Mouse (Mus musculus) intestine, postnatal 0 days (tissue): Measurements from ENCODE around the gene Sct. TPM values are rescaled to one million over a fixed set of nuclear protein-coding genes. Genes with fewer than 3 reads are reported as not detected.

Source experiments
- ATAC-seq: fragments of 200-750 bp; cut with Nextera tagmentation; 2 replicates; pipeline ENCODE4 v1.8.0; 2017; ENCODE audit warnings: mild to moderate bottlenecking, moderate TSS enrichment, moderate library complexity
- H3K27ac ChIP-seq: fragments of 300-500 bp; sonication (generic); 2 replicates; pipeline ENCODE4 v1.5.1; 2014; ENCODE audit warnings: mild to moderate bottlenecking, low read depth, low read length, moderate library complexity
- H3K27me3 ChIP-seq: fragments of 300-500 bp; sonication (generic); replicated peaks from 2 replicates; pipeline ENCODE4 v1.6.1; 2014; ENCODE audit warnings: low read length, mixed read lengths; ENCODE audit not compliant: control insufficient read depth, insufficient read depth
- H3K36me3 ChIP-seq: fragments of 300-500 bp; sonication (generic); 2 replicates; pipeline ENCODE4 v1.6.1; 2014; ENCODE audit warnings: mild to moderate bottlenecking, moderate library complexity; ENCODE audit not compliant: control insufficient read depth, insufficient read depth
- H3K4me1 ChIP-seq: fragments of 300-500 bp; sonication (generic); replicated peaks from 2 replicates; pipeline ENCODE4 v1.6.1; 2014; ENCODE audit warnings: antibody characterized with exemption, low read length, mixed read lengths; ENCODE audit not compliant: control insufficient read depth, insufficient read depth
- H3K4me2 ChIP-seq: fragments of 300-500 bp; sonication (generic); replicated peaks from 2 replicates; pipeline ENCODE4 v1.6.1; 2014; ENCODE audit warnings: low read depth, mild to moderate bottlenecking, moderate library complexity
- H3K4me3 ChIP-seq: fragments of 300-500 bp; sonication (generic); 2 replicates; pipeline ENCODE4 v1.5.1; 2014; ENCODE audit warnings: low read depth, low read length
- H3K9ac ChIP-seq: fragments of 300-500 bp; sonication (generic); 2 replicates; pipeline ENCODE4 v1.6.1; 2014; ENCODE audit warnings: mild to moderate bottlenecking, low read depth, low read length
- H3K9me3 ChIP-seq: fragments of 300-500 bp; sonication (generic); 2 replicates; pipeline ENCODE4 v1.6.1; 2016; ENCODE audit warnings: mixed run types; ENCODE audit not compliant: control insufficient read depth
- CTCF ChIP-seq: sonication (generic); IDR thresholded peaks from 2 replicates; pipeline ENCODE4 v1.5.1; 2016; ENCODE audit warnings: low read depth, mild to moderate bottlenecking, control low read depth, antibody characterized with exemption, moderate library complexity
- WGBS: fragments of 180-500 bp; shearing (Covaris S2); extraction: QIAGEN DNeasy Blood & Tissue Kit; methylation state at CpG from one replicate; pipeline ENCODE4 v1.1.7; 2014; 5-methylcytosine and 5-hydroxymethylcytosine counted together
- polyA plus RNA-seq: library from polyadenylated mRNA; unstranded; fragments of >200 nt; fragmentation: Nextera tagmentation; extraction: Ambion mirVana; gene quantifications from 2 replicates; pipeline ENCODE4 v1.2.1, GENCODE M21; 2015

The Sct gene
- polyA plus RNA-seq, 1 experiment from 2014 or later, result 368 TPM

GRCm38 (mm10) chr7:141292583-141293388 lies 13.9 kb upstream of the Sct start:
- no peak overlapping the region for H3K9ac ChIP-seq
- H3K4me2 ChIP-seq, result no peak overlapping the region
- peaks cover 8% of the 10 kb centered on the region; the same call in 1 of the 2 replicates for H3K36me3 ChIP-seq
- peaks cover 5% of the 10 kb centered on the region; the same call in 1 of the 2 replicates for H3K4me1 ChIP-seq
- H3K27me3 ChIP-seq, result peaks cover 42% of the 10 kb centered on the region
- H3K9me3 ChIP-seq, result no peaks in the 10 kb centered on the region
- ATAC-seq, result no peak
- H3K27ac ChIP-seq, result no peak overlapping the region
- TF ChIP-seq CTCF, result no peak
- H3K4me3 ChIP-seq, result no peak overlapping the region
- 70% methylated on average over 15 of the region's 15 CpGs for WGBS

DNA sequence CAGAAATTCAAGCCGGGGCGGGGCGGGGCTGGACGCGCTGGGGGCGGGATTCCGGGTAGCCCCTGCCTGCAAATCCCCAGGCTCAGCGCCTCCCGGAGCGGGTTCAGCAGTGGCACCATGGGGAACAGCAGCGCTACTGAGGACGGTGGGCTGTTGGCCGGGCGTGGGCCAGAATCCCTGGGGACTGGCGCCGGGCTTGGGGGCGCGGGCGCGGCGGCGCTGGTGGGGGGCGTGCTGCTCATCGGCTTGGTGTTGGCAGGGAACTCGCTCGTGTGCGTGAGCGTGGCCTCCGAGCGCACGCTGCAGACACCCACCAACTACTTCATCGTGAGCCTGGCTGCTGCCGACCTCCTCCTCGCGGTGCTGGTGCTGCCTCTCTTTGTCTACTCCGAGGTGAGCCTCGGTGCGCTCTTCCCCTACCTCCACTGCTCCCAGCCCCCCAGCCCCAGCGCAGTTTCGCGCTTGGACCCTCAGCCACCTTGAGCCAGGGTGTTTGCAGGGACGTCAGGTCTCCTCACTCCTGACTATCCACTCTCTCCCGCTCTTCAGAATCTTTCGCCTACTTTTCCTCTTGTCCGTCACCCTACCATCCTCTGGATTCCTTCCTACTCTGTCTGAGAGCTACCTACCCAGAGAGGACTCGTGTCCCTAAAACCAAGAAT lies 13.1 kb upstream of the Sct start, which contains the start of gene Drd4:
Drd4 (plus strand) TSS at position 86 of the 662 bp plus-strand sequence.
- 6% methylated on average over 46 of the region's 46 CpGs for WGBS

GRCm38 (mm10) chr7:141288042-141288441 lies 9.1 kb upstream of the Sct start:
- 81% methylated on average over 3 of the region's 3 CpGs for WGBS
- H3K9me3 ChIP-seq, result no peaks in the 10 kb centered on the region
- no peak for TF ChIP-seq CTCF
- no peak for ATAC-seq
- H3K4me2 ChIP-seq, result no peak overlapping the region
- H3K27me3 ChIP-seq, result peaks cover 20% of the 10 kb centered on the region
- no peak overlapping the region for H3K27ac ChIP-seq
- no peak overlapping the region for H3K4me3 ChIP-seq
- peaks cover 5% of the 10 kb centered on the region; the same call in 1 of the 2 replicates for H3K4me1 ChIP-seq
- H3K36me3 ChIP-seq, result no peaks in the 10 kb centered on the region
- H3K9ac ChIP-seq, result no peak overlapping the region

More for the DNA sequence above, 13.1 kb upstream of the Sct start, which contains the start of gene Drd4:
- no peaks in the 10 kb centered on the region for H3K9me3 ChIP-seq
- peak within 1 kb of the TSS; percentile 83 for H3K4me2 ChIP-seq
- no peak within 1 kb of the TSS for H3K27ac ChIP-seq
- 0 out of 2 replicates have a peak within 1 kb of the TSS, but pooled peaks have one; percentile 17 for H3K9ac ChIP-seq
- no peak for TF ChIP-seq CTCF
- peaks cover 5% of the 10 kb centered on the region; the same call in 1 of the 2 replicates for H3K4me1 ChIP-seq
- peak within 1 kb of the TSS; percentile 43 for H3K4me3 ChIP-seq
- peaks cover 42% of the 10 kb centered on the region for H3K27me3 ChIP-seq
- 0 out of 2 replicates have a peak, but pooled peaks cover under 1% of the 10 kb centered on the region for H3K36me3 ChIP-seq
- ATAC-seq, result no peak

GRCm38 (mm10) chr7:141282756-141283155 lies 3.8 kb upstream of the Sct start:
- Histone ChIP-seq H3K9me3 (no peaks in the 10 kb centered on the region), H3K9ac (no peak overlapping the region), H3K4me3 (no peak overlapping the region), H3K27me3 (no peaks in the 10 kb centered on the region), H3K4me1 (0 out of 2 replicates have a peak, but pooled peaks cover 6% of the 10 kb centered on the region), H3K27ac (no peak overlapping the region), H3K36me3 (no peaks in the 10 kb centered on the region), H3K4me2 (no peak overlapping the region)
- no peak for TF ChIP-seq CTCF
- no peak for ATAC-seq
- 81% methylated on average over 4 of the region's 4 CpGs for WGBS

- Histone ChIP-seq H3K4me3 (no peak overlapping the region), H3K9me3 (no peaks in the 10 kb centered on the region), H3K4me2 (no peak overlapping the region), H3K27ac (no peak overlapping the region), H3K4me1 (0 out of 2 replicates have a peak, but pooled peaks cover 6% of the 10 kb centered on the region), H3K27me3 (no peaks in the 10 kb centered on the region), H3K9ac (no peak overlapping the region), H3K36me3 (no peaks in the 10 kb centered on the region)
- WGBS, result 58% methylated on average over 6 of the region's 6 CpGs
- ATAC-seq, result no peak
- TF ChIP-seq CTCF, result no peak
These were observed 2.5 kb upstream of the Sct start for GRCm38 (mm10) chr7:141281442-141281841.
